Mouse (Mus musculus) hindbrain, embryonic 10.5 days (tissue): ENCODE data around the gene Ly6g5b. TPM values are rescaled to one million over a fixed set of nuclear protein-coding genes. Genes with fewer than 3 reads are reported as not detected.

Source experiments
- DNase-seq: peaks from one replicate; pipeline ENCODE4 v3.0.0-alpha.2; 2017; ENCODE audit warnings: low spot score
- H3K27ac ChIP-seq: fragments of 300-500 bp; sonication (generic); 2 replicates; pipeline ENCODE4 v1.5.1; 2016; ENCODE audit warnings: mild to moderate bottlenecking, moderate library complexity
- H3K27me3 ChIP-seq: fragments of 300-500 bp; sonication (generic); 2 replicates; pipeline ENCODE4 v1.6.1; 2016; ENCODE audit warnings: mild to moderate bottlenecking; ENCODE audit not compliant: poor library complexity, insufficient read depth, severe bottlenecking
- H3K36me3 ChIP-seq: fragments of 300-500 bp; sonication (generic); 2 replicates; pipeline ENCODE4 v1.6.1; 2016; ENCODE audit warnings: mild to moderate bottlenecking, moderate library complexity
- H3K4me1 ChIP-seq: fragments of 300-500 bp; sonication (generic); replicated peaks from 2 replicates; pipeline ENCODE4 v1.6.1; 2016; ENCODE audit warnings: mild to moderate bottlenecking
- H3K4me3 ChIP-seq: fragments of 300-500 bp; sonication (generic); 2 replicates; pipeline ENCODE4 v1.5.1; 2016; ENCODE audit warnings: mild to moderate bottlenecking, moderate library complexity
- H3K9me3 ChIP-seq: fragments of 300-500 bp; sonication (generic); 2 replicates; pipeline ENCODE4 v1.6.1; 2016; ENCODE audit warnings: mild to moderate bottlenecking, moderate library complexity
- WGBS: fragments of 180-500 bp; shearing (Covaris S2); methylation state at CpG from one replicate; pipeline ENCODE4 v1.1.7; 2016; 5-methylcytosine and 5-hydroxymethylcytosine counted together
- polyA plus RNA-seq: library from polyadenylated mRNA; unstranded; fragments of >200 nt; fragmentation: Nextera tagmentation; extraction: Ambion mirVana; gene quantifications from 2 replicates; pipeline ENCODE4 v1.2.1, GENCODE M21; 2016

The Ly6g5b gene
- polyA plus RNA-seq, 1 experiment from 2014 or later, result 0.90 TPM

DNA sequence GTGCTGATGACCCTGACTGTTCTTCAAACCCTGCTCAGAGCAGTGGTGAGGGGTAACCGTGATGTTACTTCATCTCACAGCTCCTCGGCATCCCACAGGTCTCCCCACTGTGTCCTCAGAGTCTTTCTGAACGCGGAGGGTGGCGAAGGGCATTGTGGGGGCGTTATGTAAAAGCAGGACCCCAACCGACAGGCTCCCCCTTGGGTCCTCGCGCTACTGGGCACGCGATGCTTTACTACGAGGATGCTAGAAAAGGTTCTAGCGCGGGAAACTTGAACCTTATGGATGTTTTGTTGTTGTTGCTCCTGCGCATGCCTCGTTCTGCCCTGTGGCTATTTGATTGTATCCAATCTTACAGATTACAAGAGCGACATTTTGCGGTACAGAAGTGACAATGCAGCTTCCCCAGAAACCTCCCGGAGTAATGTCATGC lies 6.7 kb upstream of the Ly6g5b start, which contains the start of gene Csnk2b:
Gene Csnk2b (minus strand): TSS at position 183 of the 433 bp plus-strand sequence.
- Histone ChIP-seq H3K27me3 (no peaks in the 10 kb centered on the region), H3K9me3 (no peaks in the 10 kb centered on the region), H3K36me3 (peaks cover 54% of the 10 kb centered on the region), H3K27ac (peak within 1 kb of the TSS; percentile 93), H3K4me3 (peak within 1 kb of the TSS; percentile 98), H3K4me1 (peaks cover 48% of the 10 kb centered on the region)
- DNase-seq, result no peak
- 1% methylated on average over 19 of the region's 19 CpGs for WGBS

DNA sequence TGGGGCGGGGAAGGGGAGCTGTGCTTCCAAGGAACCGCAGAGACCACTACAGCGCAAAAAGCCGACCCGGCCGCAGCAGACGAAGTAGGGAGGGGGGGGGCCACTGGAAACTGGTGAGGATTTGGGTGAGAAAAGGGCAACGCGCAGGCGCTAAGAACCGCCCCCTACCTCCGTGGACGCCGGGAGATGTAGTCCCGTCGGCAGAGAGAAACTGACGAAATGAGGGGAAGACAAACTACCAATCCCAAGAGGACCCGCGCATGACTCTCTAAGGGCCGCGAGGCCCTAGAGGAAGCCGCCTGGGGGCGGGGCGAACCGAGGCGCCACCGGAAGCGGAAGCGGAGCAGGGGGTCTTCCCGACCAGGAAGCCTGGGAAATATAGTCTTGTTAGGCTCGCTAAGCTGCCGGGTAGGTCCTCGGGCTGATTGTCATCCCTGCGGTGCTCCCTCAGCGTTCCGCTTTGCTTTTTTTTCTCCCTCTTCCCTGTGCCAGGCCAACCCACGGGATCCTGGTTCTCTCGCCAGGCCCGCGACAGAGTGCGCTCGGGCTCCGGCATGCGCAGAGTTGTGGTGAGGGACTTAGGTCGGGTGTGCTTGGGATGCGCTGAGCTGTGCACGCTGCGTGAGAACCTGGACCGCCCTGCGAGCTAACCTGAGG lies 6.0 kb upstream of the Ly6g5b start, which contains the start of gene Gpank1:
Gene Gpank1 (plus strand): TSS at position 313 of the 657 bp plus-strand sequence.
- WGBS, result under 1% methylated on average over 50 of the region's 50 CpGs
- peak within 1 kb of the TSS; percentile 98 for H3K4me3 ChIP-seq
- peaks cover 42% of the 10 kb centered on the region for H3K4me1 ChIP-seq
- H3K36me3 ChIP-seq, result peaks cover 60% of the 10 kb centered on the region
- H3K9me3 ChIP-seq, result no peaks in the 10 kb centered on the region
- DNase-seq, result peak; percentile 99
- no peaks in the 10 kb centered on the region for H3K27me3 ChIP-seq
- peak within 1 kb of the TSS; percentile 93 for H3K27ac ChIP-seq

DNA sequence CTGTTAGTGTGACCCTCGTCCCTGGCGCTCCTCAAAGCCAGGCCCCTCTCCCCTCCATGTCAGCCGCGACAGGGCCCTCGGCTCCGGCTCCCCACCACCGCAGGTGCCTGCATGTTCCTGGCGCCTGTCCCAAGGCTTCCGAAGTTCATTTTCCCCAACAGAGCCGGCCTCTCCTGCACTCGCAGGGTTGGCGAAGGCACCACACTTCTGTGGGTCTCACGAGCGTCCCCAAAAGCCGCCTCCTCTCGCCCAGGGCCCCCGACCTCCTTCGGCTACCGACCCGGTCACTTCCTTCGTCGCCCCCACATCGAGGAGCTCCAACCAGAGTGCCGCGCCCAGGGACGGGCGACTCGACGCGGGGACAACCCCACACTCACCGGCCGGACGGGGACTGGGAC lies 5.5 kb upstream of the Ly6g5b start:
- Histone ChIP-seq H3K27me3 (no peaks in the 10 kb centered on the region), H3K4me1 (peaks cover 38% of the 10 kb centered on the region), H3K9me3 (no peaks in the 10 kb centered on the region), H3K36me3 (peaks cover 65% of the 10 kb centered on the region), H3K4me3 (peak overlapping the region; percentile 98), H3K27ac (peak overlapping the region; percentile 93)
- WGBS, result under 1% methylated on average over 33 of the region's 33 CpGs
- peak; percentile 15 for DNase-seq

DNA sequence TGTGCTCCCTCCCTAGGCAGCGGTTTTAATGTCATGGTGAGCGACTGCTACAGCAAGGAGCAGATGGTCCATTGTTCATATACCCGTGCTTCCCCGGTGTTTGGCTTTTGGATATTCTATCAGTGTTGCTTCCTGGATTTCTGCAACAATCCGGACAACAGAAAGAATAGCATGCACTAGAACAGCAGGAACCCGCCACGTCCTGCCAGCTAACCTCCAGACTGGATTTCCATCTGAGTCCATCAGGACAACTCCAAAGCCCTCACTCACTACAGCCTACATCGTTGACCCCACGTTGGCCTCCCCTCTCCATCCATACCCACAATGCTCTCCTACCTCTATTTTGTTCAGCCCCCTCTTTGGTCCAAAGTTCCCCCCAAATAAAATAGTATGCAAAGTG lies 3.5 kb downstream of the Ly6g5b start:
- Histone ChIP-seq H3K4me1 (0 out of 2 replicates have a peak, but pooled peaks cover 9% of the 10 kb centered on the region), H3K36me3 (peaks cover 32% of the 10 kb centered on the region), H3K27ac (no peak overlapping the region), H3K27me3 (no peaks in the 10 kb centered on the region), H3K4me3 (no peak overlapping the region), H3K9me3 (no peaks in the 10 kb centered on the region)
- 82% methylated on average over 9 of the region's 9 CpGs for WGBS
- DNase-seq, result no peak

DNA sequence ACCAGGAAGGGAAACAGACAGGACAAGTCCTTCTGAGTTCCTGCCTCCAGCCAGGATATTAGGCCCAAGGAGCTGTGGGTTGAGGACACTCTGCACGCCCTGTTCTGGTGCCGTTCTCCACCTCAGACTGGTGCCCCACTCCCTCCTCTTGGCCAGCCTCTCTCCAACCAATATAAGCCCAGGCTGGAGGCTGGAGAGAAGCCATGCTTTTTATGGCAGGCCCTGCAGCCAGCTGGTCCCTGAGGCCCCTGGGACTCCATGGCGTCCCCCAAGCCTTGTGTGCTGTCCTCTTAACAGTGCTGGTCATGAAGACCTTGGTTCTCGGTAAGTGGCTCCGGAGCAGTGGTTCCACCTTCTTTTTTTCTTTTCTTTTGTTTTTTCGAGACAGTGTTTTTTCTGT lies 7.1 kb downstream of the Ly6g5b start, which contains the start of gene Ly6g5c:
Gene Ly6g5c (plus strand): TSS at position 183 of the 400 bp plus-strand sequence.
- H3K4me3 ChIP-seq, result no peak within 1 kb of the TSS
- H3K27me3 ChIP-seq, result no peaks in the 10 kb centered on the region
- no peaks in the 10 kb centered on the region for H3K9me3 ChIP-seq
- WGBS, result 90% methylated on average over 6 of the region's 6 CpGs
- H3K4me1 ChIP-seq, result peaks cover 30% of the 10 kb centered on the region
- H3K36me3 ChIP-seq, result peaks cover 18% of the 10 kb centered on the region
- DNase-seq, result no peak
- H3K27ac ChIP-seq, result no peak within 1 kb of the TSS

DNA sequence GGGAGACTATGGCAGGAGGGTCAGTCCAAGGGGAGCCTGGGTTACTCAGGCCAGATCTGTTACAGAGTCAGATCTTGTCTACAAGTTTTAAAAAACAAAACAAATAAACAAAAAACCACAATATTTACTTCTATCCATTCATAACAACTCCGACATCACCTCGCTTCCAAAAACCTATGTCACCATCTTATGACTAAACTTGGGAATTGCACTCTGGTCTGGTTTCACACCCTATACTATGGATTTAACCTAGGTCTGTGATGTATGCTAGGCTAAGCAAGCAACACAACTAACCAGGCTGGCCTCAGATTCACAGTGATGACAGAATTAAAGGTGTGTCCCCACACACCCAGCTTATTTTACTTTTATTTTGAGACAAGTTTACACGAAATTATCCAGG lies 8.7 kb downstream of the Ly6g5b start:
- DNase-seq, result no peak
- H3K27me3 ChIP-seq, result no peaks in the 10 kb centered on the region
- WGBS, result 70% methylated on average over 3 of the region's 3 CpGs
- H3K4me1 ChIP-seq, result peaks cover 31% of the 10 kb centered on the region
- no peaks in the 10 kb centered on the region for H3K9me3 ChIP-seq
- H3K4me3 ChIP-seq, result no peak overlapping the region
- peaks cover 34% of the 10 kb centered on the region for H3K36me3 ChIP-seq
- peak overlapping the region; percentile 82 for H3K27ac ChIP-seq

DNA sequence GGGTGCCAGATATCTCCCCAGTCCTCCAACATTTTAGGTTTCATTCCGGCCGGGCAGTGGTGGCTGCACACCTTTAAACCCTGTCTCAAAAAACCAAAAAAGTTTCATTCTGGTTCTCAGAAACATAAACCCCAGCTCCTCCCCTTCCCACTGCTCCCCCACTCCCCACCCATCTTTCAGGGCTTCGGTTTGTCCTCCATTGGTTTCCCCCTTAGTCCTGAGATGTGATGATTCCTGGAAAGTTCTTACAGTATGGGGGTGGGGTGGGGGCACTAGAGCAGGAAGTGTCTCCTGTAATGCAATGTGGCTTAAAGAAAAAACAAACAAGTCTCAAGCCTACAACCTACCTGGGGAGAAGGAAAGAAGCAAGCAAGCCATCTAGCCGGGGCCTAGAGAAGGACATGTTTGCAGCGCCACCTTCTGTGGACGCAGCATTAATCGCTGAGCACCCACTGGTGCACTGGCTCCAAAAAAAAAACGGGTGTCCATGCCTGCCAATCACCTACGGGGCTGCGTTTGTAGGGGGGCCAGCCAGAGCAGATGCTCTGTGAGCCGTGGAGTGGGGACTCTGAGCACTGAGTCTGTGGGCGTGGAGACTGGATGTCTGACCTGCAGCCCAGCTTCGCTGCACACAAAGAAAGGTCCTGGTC lies 9.4 kb downstream of the Ly6g5b start:
- H3K9me3 ChIP-seq, result no peaks in the 10 kb centered on the region
- DNase-seq, result peak; percentile 44
- H3K4me1 ChIP-seq, result peaks cover 26% of the 10 kb centered on the region
- peak overlapping the region; percentile 33 for H3K4me3 ChIP-seq
- H3K36me3 ChIP-seq, result peaks cover 40% of the 10 kb centered on the region
- 25% methylated on average over 13 of the region's 13 CpGs for WGBS
- peak overlapping the region; percentile 82 for H3K27ac ChIP-seq
- H3K27me3 ChIP-seq, result no peaks in the 10 kb centered on the region

DNA sequence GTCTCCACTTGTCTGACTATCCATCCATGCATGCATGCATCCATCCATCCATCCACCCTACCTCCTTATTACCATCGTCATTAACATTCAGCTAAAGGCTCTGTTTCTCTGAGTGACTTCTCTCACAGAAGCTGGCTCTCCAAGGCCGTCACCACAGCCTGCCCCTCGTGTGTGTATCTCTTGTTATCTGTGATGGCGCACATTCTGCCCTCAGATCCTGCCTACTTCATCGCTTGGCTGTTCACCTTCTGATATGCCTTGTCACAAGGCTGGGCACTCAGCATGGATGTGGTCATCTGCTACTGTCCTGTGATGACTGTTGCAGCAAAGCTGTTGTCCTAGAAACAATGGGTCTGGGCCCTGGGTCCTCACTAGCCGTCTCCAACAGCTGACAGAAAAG lies 10.5 kb downstream of the Ly6g5b start:
- H3K4me1 ChIP-seq, result peaks cover 25% of the 10 kb centered on the region
- H3K27me3 ChIP-seq, result no peaks in the 10 kb centered on the region
- no peak overlapping the region for H3K4me3 ChIP-seq
- no peak for DNase-seq
- H3K27ac ChIP-seq, result 0 out of 2 replicates have a peak overlapping the region, but pooled peaks have one; percentile 9
- peaks cover 52% of the 10 kb centered on the region for H3K36me3 ChIP-seq
- H3K9me3 ChIP-seq, result no peaks in the 10 kb centered on the region
- WGBS, result 79% methylated on average over 6 of the region's 6 CpGs

DNA sequence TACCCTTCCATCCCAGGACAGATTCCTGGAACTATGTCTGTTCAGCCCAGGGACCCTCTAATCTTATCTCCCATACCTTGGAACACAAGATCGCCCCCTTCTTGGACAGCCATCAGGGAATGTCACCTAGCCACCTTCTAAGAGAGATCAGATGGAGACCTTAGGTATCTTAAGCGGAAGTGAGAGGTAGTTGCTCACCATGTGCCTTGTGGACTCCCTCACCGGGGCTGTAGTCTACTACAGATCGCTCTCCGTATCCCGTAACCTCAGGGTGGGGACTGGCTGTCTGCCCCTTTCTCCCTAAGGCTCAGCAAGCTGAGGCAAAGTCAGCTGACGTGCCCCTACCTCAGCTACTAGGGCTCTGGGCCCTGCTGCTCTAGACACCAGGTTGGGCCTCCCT lies 11.1 kb downstream of the Ly6g5b start:
- 92% methylated on average over 7 of the region's 7 CpGs for WGBS

DNA sequence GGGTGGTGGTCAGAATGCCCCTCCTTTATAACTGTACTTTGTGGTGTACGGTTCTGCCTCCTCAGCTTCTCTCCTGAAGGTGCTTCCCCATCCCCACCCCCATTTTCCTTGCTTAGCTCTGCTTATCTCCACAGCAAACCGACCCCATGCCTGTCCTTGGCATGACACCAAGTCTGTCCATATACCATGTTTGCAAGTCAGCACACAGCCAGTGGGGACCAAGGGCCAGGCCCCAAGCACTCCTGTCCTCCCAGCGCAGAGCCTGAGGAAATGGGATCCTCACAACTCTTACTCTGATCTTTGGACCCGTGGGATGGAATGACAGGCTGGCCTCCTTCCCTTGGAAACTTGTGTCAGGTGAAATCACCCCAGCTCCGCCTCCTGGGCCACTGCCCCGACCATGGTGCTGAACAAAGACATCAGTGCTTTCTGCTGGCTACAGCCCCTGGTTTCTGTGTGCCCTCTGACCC lies 12.0 kb downstream of the Ly6g5b start:
- Histone ChIP-seq H3K9me3 (no peaks in the 10 kb centered on the region), H3K36me3 (peaks cover 67% of the 10 kb centered on the region), H3K27ac (no peak overlapping the region), H3K4me1 (peaks cover 25% of the 10 kb centered on the region), H3K4me3 (no peak overlapping the region), H3K27me3 (no peaks in the 10 kb centered on the region)
- DNase-seq, result no peak
- WGBS, result 69% methylated on average over 6 of the region's 6 CpGs

More for the DNA sequence above, 11.1 kb downstream of the Ly6g5b start:
- Histone ChIP-seq H3K36me3 (peaks cover 58% of the 10 kb centered on the region), H3K4me3 (no peak overlapping the region), H3K27me3 (no peaks in the 10 kb centered on the region), H3K27ac (no peak overlapping the region), H3K4me1 (peaks cover 25% of the 10 kb centered on the region), H3K9me3 (no peaks in the 10 kb centered on the region)
- DNase-seq, result no peak

DNA sequence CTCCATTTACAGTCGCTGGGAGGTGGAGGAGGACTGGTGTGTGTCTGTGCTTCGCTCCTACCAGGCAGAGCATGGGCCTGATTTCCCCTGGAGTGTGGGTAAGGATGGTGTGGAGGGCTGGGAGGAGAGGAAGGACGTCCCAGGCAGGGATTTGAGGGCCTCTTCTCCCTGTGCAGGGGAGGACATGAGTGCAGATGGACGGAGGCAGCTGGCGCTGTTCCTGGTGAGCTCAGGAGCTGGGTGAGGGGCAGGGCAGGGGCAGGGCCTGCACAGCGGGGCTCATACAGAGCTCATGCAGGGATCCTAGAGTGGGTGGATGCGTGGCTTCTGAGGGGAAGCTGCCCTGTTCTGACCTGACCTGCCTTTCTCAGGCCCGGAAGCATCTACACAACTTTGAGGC lies 12.9 kb downstream of the Ly6g5b start:
- Histone ChIP-seq H3K36me3 (peaks cover 76% of the 10 kb centered on the region), H3K4me3 (peak overlapping the region; percentile 11; the same call in 1 of the 2 replicates), H3K27me3 (no peaks in the 10 kb centered on the region), H3K4me1 (peaks cover 25% of the 10 kb centered on the region), H3K9me3 (no peaks in the 10 kb centered on the region), H3K27ac (peak overlapping the region; percentile 40; the same call in 1 of the 2 replicates)
- 75% methylated on average over 8 of the region's 8 CpGs for WGBS
- no peak for DNase-seq

DNA sequence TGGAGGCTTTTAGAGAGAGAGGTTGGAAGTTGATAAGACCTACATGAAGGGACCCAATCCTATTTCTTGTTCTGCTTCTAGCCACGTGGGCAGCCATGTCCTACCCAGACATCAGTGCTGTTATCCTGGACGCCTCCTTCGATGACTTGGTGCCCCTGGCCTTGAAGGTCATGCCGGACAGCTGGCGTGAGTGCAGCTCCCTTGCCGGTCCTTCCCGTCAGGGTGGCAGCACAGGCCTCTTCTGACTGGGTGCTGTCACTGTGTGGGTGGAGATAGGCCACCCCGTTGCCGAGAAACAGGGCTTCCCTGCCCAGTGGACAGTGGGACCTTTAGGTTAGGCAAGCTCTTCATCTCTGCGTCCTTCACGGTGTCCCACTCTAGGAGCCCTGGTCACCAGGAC lies 14.1 kb downstream of the Ly6g5b start:
- H3K4me3 ChIP-seq, result no peak overlapping the region
- peaks cover 87% of the 10 kb centered on the region for H3K36me3 ChIP-seq
- H3K9me3 ChIP-seq, result no peaks in the 10 kb centered on the region
- no peak overlapping the region for H3K27ac ChIP-seq
- no peak for DNase-seq
- 92% methylated on average over 11 of the region's 11 CpGs for WGBS
- H3K27me3 ChIP-seq, result no peaks in the 10 kb centered on the region
- peaks cover 22% of the 10 kb centered on the region for H3K4me1 ChIP-seq

DNA sequence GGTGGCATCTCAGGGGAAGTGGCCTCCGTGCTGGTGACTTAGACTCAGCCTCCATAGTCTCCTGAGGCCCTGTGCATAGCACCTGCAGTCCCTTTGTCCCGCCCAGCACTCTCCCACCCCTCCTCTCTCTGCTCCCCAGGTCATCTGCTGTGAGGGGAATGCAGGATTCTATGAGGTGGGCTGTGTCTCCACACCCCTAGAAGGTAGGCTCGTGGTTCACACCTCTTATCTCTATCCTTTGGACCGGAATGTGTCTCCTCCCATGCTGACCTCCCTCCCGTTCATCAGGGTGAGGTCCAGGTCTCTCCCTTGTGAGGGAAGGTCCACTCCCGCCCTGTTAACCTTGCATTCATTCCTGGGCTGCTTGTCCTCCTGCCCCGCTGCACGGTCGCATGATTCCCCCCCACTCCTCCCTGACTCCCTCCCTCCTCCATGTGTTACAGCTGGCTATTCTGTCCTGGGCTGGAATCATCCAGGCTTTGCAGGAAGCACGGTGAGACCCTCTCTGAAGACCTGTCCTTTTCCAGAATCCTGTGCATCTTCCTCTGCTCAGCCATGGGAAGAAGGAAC lies 14.9 kb downstream of the Ly6g5b start:
- DNase-seq, result no peak
- 74% methylated on average over 10 of the region's 10 CpGs for WGBS
- no peaks in the 10 kb centered on the region for H3K9me3 ChIP-seq
- H3K27ac ChIP-seq, result no peak overlapping the region
- H3K36me3 ChIP-seq, result peaks cover 95% of the 10 kb centered on the region
- peaks cover 13% of the 10 kb centered on the region for H3K4me1 ChIP-seq
- no peak overlapping the region for H3K4me3 ChIP-seq
- no peaks in the 10 kb centered on the region for H3K27me3 ChIP-seq
